Mouse (Mus musculus): ENCODE measurements around the gene Jsrp1. TPM values are rescaled to one million over a fixed set of nuclear protein-coding genes. Genes with fewer than 3 reads are reported as not detected.
A peak's percentile ranks its signal among the peaks of the same experiment; 100 is the strongest.
"Not testable (repeated sequence)": the region's sequence is repeated elsewhere in the genome, so short reads cannot be mapped to it uniquely, and the experiment has no call there.

Gene Jsrp1
- total RNA-seq, 4 experiments from 2014 or later: 0.47 to 1.6 (median 0.75) TPM

- DNase-seq (ENCODE audit: low spot score): no peak
Measured at GRCm38 (mm10) chr10:80832818-80833217, 19.5 kb upstream of the Jsrp1 start.

- no peak for DNase-seq (ENCODE audit: low spot score)
Measured at GRCm38 (mm10) chr10:80831136-80831535, 17.8 kb upstream of the Jsrp1 start.

- no peak for DNase-seq (ENCODE audit: low spot score)
Measured at GRCm38 (mm10) chr10:80829359-80830278, 16.3 kb upstream of the Jsrp1 start.

- DNase-seq (ENCODE audit: low spot score): not testable (repeated sequence)
Measured at GRCm38 (mm10) chr10:80828587-80828986, 15.3 kb upstream of the Jsrp1 start.

GRCm38 (mm10) chr10:80827870-80828420, 14.6 kb upstream of the Jsrp1 start:
- DNase-seq (ENCODE audit: low spot score): no peak

- DNase-seq (ENCODE audit: low spot score): no peak
Measured at GRCm38 (mm10) chr10:80827063-80827869, 14.0 kb upstream of the Jsrp1 start.

- DNase-seq (ENCODE audit: low spot score): peak; percentile 100
Measured at GRCm38 (mm10) chr10:80826151-80827062, 13.1 kb upstream of the Jsrp1 start, which contains the start of gene Oaz1. Gene Oaz1 (plus strand): TSS chr10:80826656.

- no peak for DNase-seq (ENCODE audit: low spot score)
Measured at GRCm38 (mm10) chr10:80824827-80825226, 11.5 kb upstream of the Jsrp1 start.

- no peak for DNase-seq (ENCODE audit: low spot score)
Measured at GRCm38 (mm10) chr10:80823847-80824643, 10.7 kb upstream of the Jsrp1 start.

- DNase-seq (ENCODE audit: low spot score): no peak
Measured at GRCm38 (mm10) chr10:80823316-80823715, 10.0 kb upstream of the Jsrp1 start.

- DNase-seq (ENCODE audit: low spot score): no peak
Measured at GRCm38 (mm10) chr10:80822528-80822927, 9.2 kb upstream of the Jsrp1 start.

- DNase-seq (ENCODE audit: low spot score): no peak
Measured at GRCm38 (mm10) chr10:80821991-80822390, 8.7 kb upstream of the Jsrp1 start.

GRCm38 (mm10) chr10:80819406-80819805, 6.1 kb upstream of the Jsrp1 start:
- DNase-seq (ENCODE audit: low spot score): no peak

GRCm38 (mm10) chr10:80818599-80819281, 5.4 kb upstream of the Jsrp1 start:
- DNase-seq (ENCODE audit: low spot score): no peak

- DNase-seq (ENCODE audit: low spot score): not testable (repeated sequence)
Measured at GRCm38 (mm10) chr10:80817955-80818354, 4.7 kb upstream of the Jsrp1 start.

GRCm38 (mm10) chr10:80817164-80817563, 3.9 kb upstream of the Jsrp1 start:
- DNase-seq (ENCODE audit: low spot score): no peak

- DNase-seq (ENCODE audit: low spot score): not testable (repeated sequence)
Measured at GRCm38 (mm10) chr10:80816303-80816702, 3.0 kb upstream of the Jsrp1 start.

- no peak for DNase-seq (ENCODE audit: low spot score)
Measured at GRCm38 (mm10) chr10:80814800-80815199, 1.5 kb upstream of the Jsrp1 start.

- DNase-seq (ENCODE audit: low spot score): no peak
Measured at GRCm38 (mm10) chr10:80812391-80813041, 782 bp downstream of the Jsrp1 start.

Measured in heart, adult 8-10 months (tissue).